Mouse (Mus musculus) fibroblast of lung, adult 2 months (primary cell): Measurements from ENCODE around the gene Ybey.

Experiments used
- DNase-seq: peaks from one replicate; pipeline ENCODE4 v3.0.0-alpha.2; 2011; ENCODE audit warnings: low read depth

The Ybey gene

DNA sequence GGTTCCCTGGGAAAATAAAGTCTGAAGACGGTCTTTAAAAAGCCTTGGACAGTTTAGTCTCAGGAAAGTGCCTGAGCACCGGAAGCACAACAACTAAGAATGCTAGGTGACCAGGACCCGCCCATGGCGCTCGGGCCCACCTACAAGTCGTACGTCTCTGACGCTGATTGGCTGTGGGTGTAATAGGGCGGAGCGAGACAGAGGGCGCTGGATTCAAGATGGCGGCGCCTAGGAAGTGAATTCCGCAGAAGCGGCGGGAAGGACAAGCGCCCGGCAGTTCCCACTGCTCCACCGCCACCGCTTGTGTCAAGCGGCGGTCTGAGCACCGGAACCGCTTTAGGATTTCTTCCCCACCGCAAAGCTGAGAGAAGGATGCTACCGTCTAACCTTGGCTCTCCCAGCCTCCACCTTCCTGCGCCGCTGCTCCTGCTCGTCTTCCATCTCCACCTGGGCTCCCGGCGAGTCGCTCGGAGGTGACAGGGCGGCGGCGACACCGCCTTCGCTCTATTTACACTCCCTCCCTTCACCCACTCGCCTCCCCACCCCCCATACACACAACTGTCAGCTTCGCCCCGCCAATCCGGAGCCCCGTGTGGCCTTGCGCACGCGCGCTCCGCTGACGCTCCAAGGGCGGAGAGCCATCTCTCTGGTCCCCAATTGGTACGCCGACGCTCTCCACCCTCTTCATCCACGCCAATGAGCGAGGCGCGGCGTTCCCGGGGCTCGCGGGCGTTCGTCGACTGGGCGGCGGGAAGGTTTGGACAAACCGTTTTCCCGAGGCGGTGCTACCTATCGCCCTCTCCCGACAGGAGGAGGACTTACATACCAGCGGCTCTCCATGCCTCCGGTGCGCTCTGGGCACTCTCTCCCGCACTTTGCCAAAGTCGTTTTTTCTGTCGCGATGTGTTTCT, 26.5 kb downstream of the Ybey start, which contains the start of gene Pcnt:
Gene Pcnt, minus strand, starts transcription at position 609 of the 911 bp plus-strand sequence.
- peak; percentile 97 for DNase-seq

DNA sequence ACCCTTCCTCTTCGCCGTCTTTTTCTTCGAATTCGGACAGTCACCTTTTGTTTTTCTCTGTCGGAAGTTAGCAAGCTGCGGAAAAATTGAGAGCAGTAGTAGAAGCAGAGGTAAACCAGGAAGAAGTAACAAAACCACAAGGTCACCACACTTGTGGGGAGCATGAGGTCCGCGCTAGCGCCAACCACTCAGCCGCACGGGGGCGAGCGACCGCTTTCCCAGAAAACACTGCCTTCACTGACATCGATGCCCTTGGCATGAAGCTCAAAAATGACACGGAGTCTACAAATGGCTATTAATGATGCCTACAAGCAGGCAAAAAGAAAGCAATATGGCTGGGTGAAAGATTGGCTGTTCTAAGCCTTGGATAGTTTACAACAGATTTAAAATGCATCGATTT, 28.6 kb downstream of the Ybey start, which contains the start of gene AC141477.1:
Gene AC141477.1, minus strand, starts transcription at position 164 of the 400 bp plus-strand sequence.
- DNase-seq, result no peak

DNA sequence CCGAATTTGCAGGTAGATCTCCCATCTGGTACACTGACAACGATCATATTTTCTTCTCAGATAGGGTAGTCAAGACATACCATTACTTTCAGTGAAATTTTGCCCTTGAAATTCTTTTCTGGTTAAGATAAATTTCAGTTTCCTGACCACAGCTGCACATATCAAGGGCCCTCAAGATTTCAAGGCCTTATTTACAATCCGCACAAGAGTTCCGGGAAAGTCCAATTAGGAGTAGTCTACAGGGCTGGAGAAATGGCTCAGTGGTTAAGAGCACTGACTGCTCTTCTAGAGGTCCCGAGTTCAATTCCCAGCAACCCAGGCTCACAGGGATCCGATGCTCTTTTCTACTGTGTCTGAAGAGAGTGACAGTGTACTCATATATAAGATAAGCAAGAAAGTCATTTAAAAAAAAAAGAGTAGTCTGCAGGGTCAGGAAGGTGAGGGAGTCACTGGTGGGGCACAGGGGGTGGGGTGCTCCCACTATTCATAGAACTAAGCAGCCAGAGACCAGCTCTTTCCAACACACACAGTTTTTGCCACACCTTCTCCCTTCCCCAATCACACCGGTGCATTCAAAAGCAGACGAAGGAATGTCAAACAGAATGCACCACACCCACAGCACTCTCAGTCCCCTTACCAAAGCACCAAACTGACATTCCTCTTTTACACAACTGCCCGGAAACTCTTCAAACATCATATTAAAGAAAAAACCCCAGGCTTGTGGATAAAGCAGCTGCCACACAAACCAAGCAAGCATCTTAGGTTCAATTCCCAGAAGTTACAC, 29.6 kb downstream of the Ybey start:
- no peak for DNase-seq

DNA sequence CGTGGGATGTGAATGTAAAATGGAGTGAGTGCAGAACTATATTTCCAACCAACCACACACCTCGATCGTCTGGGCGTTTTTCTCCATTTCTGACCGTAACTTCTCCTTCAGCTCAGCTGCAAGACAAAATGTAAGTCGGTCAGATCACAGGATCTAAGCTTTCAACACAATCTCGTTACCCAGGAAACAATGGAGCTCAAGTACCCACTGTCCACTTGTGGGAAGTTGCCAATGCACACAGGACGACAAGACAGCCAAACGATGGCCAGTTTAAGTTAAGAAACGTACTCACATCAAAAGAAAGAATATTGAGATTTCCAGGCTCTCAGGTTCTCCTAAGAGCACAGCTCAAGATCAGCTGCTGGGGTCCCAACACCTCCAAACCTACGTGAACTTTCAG, 35.0 kb downstream of the Ybey start:
- DNase-seq, result no peak

DNA sequence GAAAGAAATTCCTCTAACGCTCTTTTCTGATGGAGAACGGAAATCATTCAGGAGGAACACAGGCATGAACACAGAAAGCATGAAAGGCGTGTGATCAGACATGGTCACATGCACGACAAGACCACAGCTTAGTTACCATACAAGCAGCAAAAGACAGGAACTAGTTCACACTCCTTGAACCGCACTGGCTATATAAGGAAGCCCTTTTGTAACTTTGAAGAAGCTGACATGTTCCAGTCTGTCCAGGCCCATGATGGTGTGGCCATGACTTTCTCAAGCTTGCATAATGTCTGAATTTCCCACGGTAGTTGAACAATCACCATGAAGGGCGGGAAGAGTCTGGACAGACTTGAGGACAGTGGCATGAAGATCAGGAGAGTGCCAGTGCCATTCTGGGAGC, 43.2 kb downstream of the Ybey start:
- no peak for DNase-seq

DNA sequence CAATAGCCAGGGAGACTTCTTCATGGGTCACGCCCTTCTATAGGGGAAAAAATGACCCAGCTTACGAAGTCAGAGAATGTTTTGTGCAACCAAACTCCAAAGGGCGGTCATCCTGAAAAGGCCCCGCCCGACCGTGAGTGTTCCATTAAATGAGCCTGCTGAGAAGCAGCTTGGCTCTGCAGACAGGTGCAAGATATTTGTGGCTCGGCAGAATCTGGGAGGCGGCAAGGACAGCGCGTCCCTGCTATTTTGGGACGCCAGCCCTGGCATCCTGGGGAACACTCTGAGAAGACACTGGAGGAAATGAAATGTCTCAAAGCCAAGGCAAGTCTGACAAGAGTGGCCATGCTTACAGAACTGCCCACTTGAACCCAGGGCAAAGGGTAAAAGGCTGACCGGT, 52.1 kb downstream of the Ybey start:
- DNase-seq, result no peak
